Mouse (Mus musculus) midbrain, embryonic 14.5 days (tissue): Measurements from ENCODE around the gene Gm11437. TPM values are rescaled to one million over a fixed set of nuclear protein-coding genes. Genes with fewer than 3 reads are reported as not detected.
A peak's percentile ranks its signal among the peaks of the same experiment; 100 is the strongest.

ENCODE experiments used
- ATAC-seq: fragments of 200-750 bp; cut with Nextera tagmentation; 2 replicates; pipeline ENCODE4 v1.8.0; 2017; ENCODE audit warnings: moderate number of reproducible peaks, moderate library complexity; ENCODE audit not compliant: low FRiP score, low TSS enrichment
- DNase-seq: peaks from one replicate; pipeline ENCODE4 v3.0.0-alpha.2; 2015
- H3K27ac ChIP-seq: fragments of 300-500 bp; sonication (generic); replicated peaks from 2 replicates; pipeline ENCODE4 v1.5.1; 2014; ENCODE audit warnings: mild to moderate bottlenecking, low read depth, low read length, moderate library complexity
- H3K27me3 ChIP-seq: fragments of 300-500 bp; sonication (generic); 2 replicates; pipeline ENCODE4 v1.6.1; 2014; ENCODE audit warnings: low read length, control low read depth, mixed read lengths; ENCODE audit not compliant: control insufficient read depth, insufficient read depth
- H3K36me3 ChIP-seq: fragments of 300-500 bp; sonication (generic); 2 replicates; pipeline ENCODE4 v1.6.1; 2014; ENCODE audit warnings: low read length, control low read depth; ENCODE audit not compliant: control insufficient read depth, insufficient read depth
- H3K4me1 ChIP-seq: fragments of 300-500 bp; sonication (generic); 2 replicates; pipeline ENCODE4 v1.6.1; 2014; ENCODE audit warnings: mild to moderate bottlenecking, antibody characterized with exemption, low read length, control low read depth; ENCODE audit not compliant: control insufficient read depth, insufficient read depth
- H3K4me2 ChIP-seq: fragments of 300-500 bp; sonication (generic); 2 replicates; pipeline ENCODE4 v1.6.1; 2014; ENCODE audit warnings: mild to moderate bottlenecking, low read length, moderate library complexity
- H3K4me3 ChIP-seq: fragments of 300-500 bp; sonication (generic); replicated peaks from 2 replicates; pipeline ENCODE4 v1.5.1; 2014; ENCODE audit warnings: low read depth, low read length
- H3K9ac ChIP-seq: fragments of 300-500 bp; sonication (generic); replicated peaks from 2 replicates; pipeline ENCODE4 v1.6.1; 2014; ENCODE audit warnings: mild to moderate bottlenecking, low read length, moderate library complexity
- H3K9me3 ChIP-seq: fragments of 300-500 bp; sonication (generic); 2 replicates; pipeline ENCODE4 v1.6.1; 2016; ENCODE audit warnings: low read length, control low read depth, mixed read lengths; ENCODE audit not compliant: control insufficient read depth
- WGBS: fragments of 180-500 bp; shearing (Covaris S2); extraction: QIAGEN DNeasy Blood & Tissue Kit; methylation state at CpG from one replicate; pipeline ENCODE4 v1.1.7; 2014; 5-methylcytosine and 5-hydroxymethylcytosine counted together
- polyA plus RNA-seq: library from polyadenylated mRNA; unstranded; fragments of >200 nt; fragmentation: Nextera tagmentation; extraction: Ambion mirVana; gene quantifications from 2 replicates; pipeline ENCODE4 v1.2.1, GENCODE M21; 2014

Gene Gm11437
- polyA plus RNA-seq, 1 experiment from 2014 or later = 0.29 TPM

DNA sequence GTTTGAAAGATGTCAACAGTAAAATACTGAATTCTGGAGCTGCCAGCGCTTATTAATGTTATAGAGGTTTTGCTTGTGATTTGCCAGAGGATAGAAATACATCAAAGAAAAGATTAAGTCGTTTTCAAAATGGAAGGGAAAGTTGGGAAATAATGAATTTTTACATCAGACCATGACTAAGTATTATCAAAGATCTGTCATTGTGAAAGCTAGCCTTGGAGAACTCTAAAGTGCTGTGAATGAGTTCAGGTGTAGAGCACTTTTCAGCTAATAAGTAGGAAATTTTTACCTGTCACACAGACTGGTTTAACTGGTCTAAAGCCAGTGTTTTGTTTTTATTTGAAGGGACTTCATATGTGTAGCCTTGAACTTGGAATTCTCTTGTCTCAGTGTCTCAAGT, 14.0 kb upstream of the Gm11437 start:
- Histone ChIP-seq H3K4me1 (peaks cover 15% of the 10 kb centered on the region), H3K4me3 (no peak overlapping the region), H3K36me3 (no peaks in the 10 kb centered on the region), H3K9me3 (no peaks in the 10 kb centered on the region), H3K9ac (no peak overlapping the region), H3K27me3 (no peaks in the 10 kb centered on the region), H3K27ac (no peak overlapping the region), H3K4me2 (peak overlapping the region; percentile 84)
- 59% methylated on average over 2 of the region's 2 CpGs for WGBS
- no peak for DNase-seq
- ATAC-seq = no peak

DNA sequence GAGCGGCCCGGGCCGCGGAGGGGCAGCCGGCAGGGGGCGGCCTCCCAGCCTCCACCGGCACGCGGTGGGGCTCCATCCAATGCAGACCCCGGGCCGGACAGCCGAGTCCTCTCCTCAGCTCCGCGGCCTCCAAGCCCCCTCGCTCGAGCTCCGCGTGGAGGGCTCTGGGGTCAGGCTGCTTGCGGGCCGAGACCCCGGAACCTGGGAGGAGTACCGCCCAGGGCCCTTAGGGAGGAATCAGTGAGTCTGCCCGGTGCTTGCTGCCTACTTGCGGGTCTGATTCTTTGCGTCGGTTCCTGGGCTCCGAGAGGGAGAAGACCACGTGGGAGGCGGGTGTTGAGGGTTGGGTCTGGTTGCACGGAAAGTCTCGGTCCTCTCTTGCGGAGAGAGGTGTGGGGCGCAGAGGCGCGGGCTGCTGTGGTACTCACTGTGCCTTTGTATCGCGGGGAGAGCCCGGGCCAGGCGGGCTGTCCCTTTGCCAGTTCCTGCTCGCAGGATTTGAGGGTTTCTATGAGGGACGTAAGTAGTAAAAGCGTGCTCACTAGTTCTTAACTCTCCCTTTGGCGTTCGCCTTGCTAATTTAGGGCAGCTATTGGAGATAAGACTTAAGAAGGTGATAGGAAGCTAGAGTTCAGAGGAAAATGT, 12.8 kb upstream of the Gm11437 start:
- peaks cover 15% of the 10 kb centered on the region for H3K4me1 ChIP-seq
- peak overlapping the region; percentile 84 for H3K4me2 ChIP-seq
- H3K4me3 ChIP-seq = peak overlapping the region; percentile 76
- no peaks in the 10 kb centered on the region for H3K27me3 ChIP-seq
- H3K9me3 ChIP-seq = no peaks in the 10 kb centered on the region
- H3K27ac ChIP-seq = peak overlapping the region; percentile 89
- DNase-seq = peak; percentile 80
- H3K36me3 ChIP-seq = no peaks in the 10 kb centered on the region
- peak; percentile 50 for ATAC-seq
- under 1% methylated on average over 44 of the region's 44 CpGs for WGBS
- peak overlapping the region; percentile 84 for H3K9ac ChIP-seq

DNA sequence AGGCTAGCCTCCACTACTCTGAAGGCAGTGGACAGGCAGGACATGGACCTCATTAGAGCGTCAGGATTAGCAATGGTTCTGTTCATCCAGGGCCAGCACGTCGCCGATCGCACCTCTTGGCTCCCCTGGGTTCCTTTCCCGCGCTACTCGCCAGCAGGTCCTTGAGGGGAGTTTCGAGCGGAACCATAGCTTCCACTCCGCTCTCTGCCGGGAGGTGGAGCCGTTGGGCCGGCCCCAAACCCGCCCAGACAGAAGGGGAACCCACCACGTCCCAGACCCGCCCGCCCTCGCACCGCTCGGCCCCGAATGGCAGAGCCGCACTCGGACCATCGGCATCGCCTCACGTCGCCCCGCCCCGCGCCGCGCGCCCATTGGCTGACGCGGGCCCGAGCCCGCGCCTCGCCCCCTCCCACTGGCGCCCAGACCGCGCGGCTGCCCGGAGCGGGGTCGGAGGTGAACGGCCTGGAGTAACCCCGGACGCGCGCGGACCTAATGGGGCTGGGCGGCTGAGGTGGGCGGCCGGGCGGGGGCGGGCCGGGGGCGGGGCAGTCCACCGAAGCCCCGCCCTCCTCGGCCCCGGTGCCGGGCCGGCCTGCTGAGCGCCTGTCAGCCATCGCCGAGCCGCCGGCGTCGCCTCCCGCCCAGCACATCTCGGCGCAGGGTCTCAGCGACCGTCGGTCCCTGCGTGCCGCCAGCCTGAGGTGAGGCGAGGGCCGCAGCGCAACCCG, 12.1 kb upstream of the Gm11437 start:
- WGBS = under 1% methylated on average over 85 of the region's 85 CpGs

DNA sequence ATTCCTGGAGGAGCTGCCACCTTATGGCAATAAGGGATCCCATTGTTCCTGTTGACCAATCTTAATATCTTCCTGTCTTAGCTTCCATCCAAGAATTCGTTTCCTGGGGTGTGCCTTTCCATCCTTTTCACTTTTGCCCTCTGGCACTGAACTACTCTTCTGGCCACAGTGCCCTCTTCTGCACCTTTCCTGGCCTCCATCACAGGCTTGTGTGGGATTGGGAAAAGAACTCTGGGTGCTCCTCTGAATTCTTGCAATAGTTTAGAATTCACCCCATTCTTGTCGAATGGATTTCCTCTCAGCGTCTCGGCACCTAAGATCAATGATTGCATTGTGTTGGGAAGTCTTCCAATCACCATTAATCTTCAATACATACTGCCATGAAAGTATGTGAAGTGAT, 11.3 kb upstream of the Gm11437 start:
- no peaks in the 10 kb centered on the region for H3K9me3 ChIP-seq
- DNase-seq = no peak
- peak overlapping the region; percentile 84 for H3K4me2 ChIP-seq
- no peak overlapping the region for H3K27ac ChIP-seq
- 49% methylated on average over 4 of the region's 4 CpGs for WGBS
- H3K27me3 ChIP-seq = no peaks in the 10 kb centered on the region
- ATAC-seq = no peak
- H3K9ac ChIP-seq = no peak overlapping the region; the same call in 1 of the 2 replicates
- H3K36me3 ChIP-seq = no peaks in the 10 kb centered on the region
- H3K4me3 ChIP-seq = peak overlapping the region; percentile 76
- peaks cover 15% of the 10 kb centered on the region for H3K4me1 ChIP-seq

More for the DNA sequence above, 12.1 kb upstream of the Gm11437 start:
- ATAC-seq (peak; percentile 97), DNase-seq (peak; percentile 96)
- Histone ChIP-seq H3K4me2 (peak overlapping the region; percentile 84), H3K36me3 (no peaks in the 10 kb centered on the region), H3K4me3 (peak overlapping the region; percentile 76), H3K9ac (peak overlapping the region; percentile 84), H3K4me1 (peaks cover 15% of the 10 kb centered on the region), H3K9me3 (no peaks in the 10 kb centered on the region), H3K27me3 (no peaks in the 10 kb centered on the region), H3K27ac (peak overlapping the region; percentile 89)

DNA sequence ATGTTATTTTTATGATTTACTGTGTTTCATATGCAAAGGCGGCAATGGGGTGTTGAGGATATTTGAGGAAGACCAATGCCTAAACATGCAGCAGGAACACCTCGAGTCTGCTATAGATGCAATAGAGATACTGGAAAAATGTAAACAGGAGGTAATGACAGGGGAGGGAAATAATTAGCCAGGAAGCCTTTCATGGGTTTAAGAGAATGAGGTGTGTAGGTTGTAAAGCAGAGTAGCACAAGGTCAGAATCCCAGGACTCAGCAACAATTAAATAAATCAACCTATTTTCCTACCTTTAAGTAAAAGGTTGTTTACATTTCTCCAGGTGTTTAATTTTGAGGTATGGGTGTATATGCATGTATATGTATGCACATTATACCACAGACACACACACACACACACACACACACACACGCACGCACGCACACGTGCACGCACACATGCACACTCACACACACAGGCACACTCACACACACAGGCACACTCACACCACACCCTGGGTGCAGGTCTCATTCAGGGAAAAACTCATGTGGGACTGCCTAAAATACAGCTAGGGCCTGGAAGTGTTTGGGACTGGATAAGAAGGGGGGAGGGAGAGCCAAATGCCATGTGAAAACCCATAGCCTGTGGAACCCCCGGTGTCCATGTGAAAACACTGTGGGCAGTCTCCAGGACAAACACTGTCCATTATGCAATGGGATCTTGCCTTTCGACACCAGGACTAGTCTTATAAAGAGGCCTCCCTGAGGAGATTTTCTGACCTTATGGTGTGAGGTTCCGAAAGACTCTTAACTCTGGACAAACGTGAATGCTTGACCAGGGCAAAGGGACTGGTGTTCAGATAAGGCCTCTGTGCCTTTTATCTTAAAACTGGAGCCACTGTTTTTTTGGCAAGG, 5.5 kb upstream of the Gm11437 start:
- Histone ChIP-seq H3K4me3 (no peak overlapping the region), H3K36me3 (no peaks in the 10 kb centered on the region), H3K27ac (no peak overlapping the region), H3K9ac (no peak overlapping the region), H3K4me2 (no peak overlapping the region), H3K27me3 (no peaks in the 10 kb centered on the region), H3K9me3 (no peaks in the 10 kb centered on the region), H3K4me1 (no peaks in the 10 kb centered on the region)
- DNase-seq = no peak
- no peak for ATAC-seq
- whole genome bisulfite sequencing = 69% methylated on average over 11 of the region's 11 CpGs

DNA sequence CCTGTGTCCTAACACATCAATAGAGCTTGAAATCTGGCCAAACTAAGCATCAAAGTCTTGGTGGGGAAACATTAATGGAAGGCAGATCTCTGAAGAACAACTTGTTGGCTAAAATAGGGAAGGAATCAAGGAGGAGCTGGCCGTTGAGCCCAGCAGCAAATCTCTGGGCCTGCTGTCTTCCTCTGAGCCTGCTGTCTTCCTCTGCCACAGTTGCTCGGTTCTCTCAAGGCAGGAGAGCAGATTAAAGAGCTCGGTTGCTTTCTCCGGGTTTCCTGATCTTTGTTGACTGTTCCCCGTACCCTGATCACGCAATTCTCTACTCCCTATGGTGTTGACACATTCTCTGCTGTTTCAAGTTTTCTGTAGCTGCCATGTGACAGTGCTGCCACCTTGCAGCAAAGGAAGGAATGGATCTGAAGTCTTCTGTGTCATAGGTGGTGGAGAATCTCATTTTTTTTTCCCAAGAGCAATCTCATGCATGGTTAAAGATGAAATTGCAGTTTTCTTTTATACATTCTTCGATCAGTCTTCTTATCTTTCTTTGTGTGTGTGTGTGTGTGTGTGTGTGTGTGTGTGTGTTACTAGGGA, 1.5 kb upstream of the Gm11437 start:
- Histone ChIP-seq H3K27ac (no peak overlapping the region; the same call in 1 of the 2 replicates), H3K4me2 (no peak overlapping the region; the same call in 1 of the 2 replicates), H3K36me3 (no peaks in the 10 kb centered on the region), H3K9me3 (no peaks in the 10 kb centered on the region), H3K4me3 (no peak overlapping the region), H3K9ac (no peak overlapping the region), H3K27me3 (no peaks in the 10 kb centered on the region), H3K4me1 (no peaks in the 10 kb centered on the region)
- no peak for ATAC-seq
- peak; percentile 64 for DNase-seq
- 18% methylated on average over 7 of the region's 7 CpGs for WGBS

DNA sequence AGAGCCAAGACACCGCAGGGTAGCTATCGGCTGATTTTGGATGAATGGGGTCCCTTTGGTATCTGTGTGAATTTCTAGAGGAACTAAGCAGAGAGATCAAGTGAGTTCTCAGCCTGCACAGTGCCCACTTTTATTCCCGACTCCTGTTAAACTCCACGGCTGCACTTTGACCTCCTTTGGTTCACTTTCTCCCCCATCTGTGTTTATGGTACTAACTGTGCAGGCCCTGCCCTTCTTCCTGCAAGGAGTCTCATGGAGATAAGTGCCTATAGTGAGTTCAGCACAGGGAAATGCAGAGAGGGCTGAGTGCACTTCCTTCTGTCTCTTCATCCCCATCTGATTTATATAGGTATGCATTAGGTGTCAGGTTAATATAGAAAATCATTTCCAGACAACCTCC, 2.7 kb downstream of the Gm11437 start:
- Histone ChIP-seq H3K9ac (no peak overlapping the region), H3K4me1 (no peaks in the 10 kb centered on the region), H3K4me2 (no peak overlapping the region), H3K36me3 (no peaks in the 10 kb centered on the region), H3K9me3 (no peaks in the 10 kb centered on the region), H3K4me3 (no peak overlapping the region), H3K27me3 (no peaks in the 10 kb centered on the region), H3K27ac (no peak overlapping the region)
- WGBS = 70% methylated on average over 4 of the region's 4 CpGs
- DNase-seq = no peak
- no peak for ATAC-seq

DNA sequence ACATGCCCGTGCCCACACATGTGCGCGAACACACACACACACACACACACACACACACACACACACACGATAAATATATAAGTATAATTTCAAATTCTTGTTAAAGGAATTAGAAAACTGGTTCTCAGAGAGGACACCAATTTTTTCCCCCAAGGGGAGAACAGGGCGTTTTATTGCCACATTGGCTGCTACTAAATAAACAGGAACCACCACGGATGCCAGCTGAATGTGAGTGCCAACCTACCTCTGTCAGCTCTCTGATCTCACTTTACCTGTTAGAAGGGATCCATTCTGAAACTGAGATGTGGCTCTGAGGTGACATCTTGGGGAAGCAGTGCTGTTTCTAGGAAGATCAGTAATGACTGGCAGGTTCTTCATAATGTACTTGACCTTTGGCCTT, 3.2 kb downstream of the Gm11437 start:
- DNase-seq (no peak), ATAC-seq (no peak)
- H3K9me3 ChIP-seq = no peaks in the 10 kb centered on the region
- H3K4me3 ChIP-seq = no peak overlapping the region
- H3K4me1 ChIP-seq = no peaks in the 10 kb centered on the region
- no peak overlapping the region for H3K4me2 ChIP-seq
- WGBS = 89% methylated on average over 6 of the region's 6 CpGs
- no peak overlapping the region for H3K9ac ChIP-seq
- no peaks in the 10 kb centered on the region for H3K27me3 ChIP-seq
- no peaks in the 10 kb centered on the region for H3K36me3 ChIP-seq
- no peak overlapping the region for H3K27ac ChIP-seq
